Mouse (Mus musculus) ES-CJ7 (cell line): ENCODE data around the gene Pacsin1.
A peak's percentile ranks its signal among the peaks of the same experiment; 100 is the strongest.
"Not testable (repeated sequence)": the region's sequence is repeated elsewhere in the genome, so short reads cannot be mapped to it uniquely, and the experiment has no call there.

Source experiments
- DNase-seq: peaks from one replicate; pipeline ENCODE4 v3.0.0; 2011; ENCODE audit warnings: low read depth, low spot score

Pacsin1 gene

GRCm38 (mm10) chr17:27635575-27635903 is 19.8 kb upstream of the Pacsin1 start:
- not testable (repeated sequence) for DNase-seq

GRCm38 (mm10) chr17:27636132-27637020 is 18.9 kb upstream of the Pacsin1 start, which contains the start of gene Rps10:
Gene Rps10, minus strand, starts transcription at chr17:27636669.
- peak; percentile 82 for DNase-seq

- DNase-seq: no peak
These were observed 18.0 kb upstream of the Pacsin1 start for GRCm38 (mm10) chr17:27637333-27637732.

- peak; percentile 66 for DNase-seq
These were observed 16.4 kb upstream of the Pacsin1 start for GRCm38 (mm10) chr17:27638921-27639332.

GRCm38 (mm10) chr17:27639851-27640250 is 15.5 kb upstream of the Pacsin1 start:
- DNase-seq: not testable (repeated sequence)

GRCm38 (mm10) chr17:27642491-27643062 is 12.7 kb upstream of the Pacsin1 start:
- DNase-seq: no peak

GRCm38 (mm10) chr17:27643101-27643500 is 12.2 kb upstream of the Pacsin1 start:
- DNase-seq: no peak

GRCm38 (mm10) chr17:27643756-27644155 is 11.6 kb upstream of the Pacsin1 start:
- no peak for DNase-seq

GRCm38 (mm10) chr17:27644572-27644971 is 10.7 kb upstream of the Pacsin1 start:
- peak; percentile 68 for DNase-seq

GRCm38 (mm10) chr17:27645807-27646206 is 9.5 kb upstream of the Pacsin1 start:
- no peak for DNase-seq

- peak; percentile 86 for DNase-seq
These were observed 5.1 kb upstream of the Pacsin1 start for GRCm38 (mm10) chr17:27650160-27650559.

- DNase-seq: no peak
These were observed 4.7 kb upstream of the Pacsin1 start for GRCm38 (mm10) chr17:27650586-27650985.

- no peak for DNase-seq
These were observed 3.1 kb upstream of the Pacsin1 start for GRCm38 (mm10) chr17:27652046-27652790.

- peak; percentile 71 for DNase-seq
These were observed 1.9 kb upstream of the Pacsin1 start for GRCm38 (mm10) chr17:27653253-27653959.

GRCm38 (mm10) chr17:27656011-27656399 is 696 bp downstream of the Pacsin1 start:
- DNase-seq: no peak

- no peak for DNase-seq
These were observed 1.1 kb downstream of the Pacsin1 start for GRCm38 (mm10) chr17:27656414-27656813.

GRCm38 (mm10) chr17:27657123-27657522 is 1.8 kb downstream of the Pacsin1 start:
- DNase-seq: no peak

- no peak for DNase-seq
These were observed 3.5 kb downstream of the Pacsin1 start for GRCm38 (mm10) chr17:27658767-27659166.

GRCm38 (mm10) chr17:27671720-27672119 is 16.4 kb downstream of the Pacsin1 start:
- DNase-seq: no peak

- no peak for DNase-seq
These were observed 18.6 kb downstream of the Pacsin1 start for GRCm38 (mm10) chr17:27673945-27674344.

GRCm38 (mm10) chr17:27675453-27675852 is 20.1 kb downstream of the Pacsin1 start:
- peak; percentile 76 for DNase-seq

- DNase-seq: no peak
These were observed 21.0 kb downstream of the Pacsin1 start for GRCm38 (mm10) chr17:27676270-27676669.
